Mouse (Mus musculus) spleen, adult 2 months (tissue): Measurements from ENCODE around the gene 4930426L09Rik.

Experiments
- CTCF ChIP-seq: fragments of 200-500 bp; IDR thresholded peaks from 2 replicates; pipeline ENCODE4 v1.5.1; 2011; ENCODE audit warnings: mild to moderate bottlenecking, inconsistent platforms; ENCODE audit not compliant: insufficient read depth, insufficient read length, insufficient replicate concordance; ENCODE audit errors: extremely low read depth
- POLR2A ChIP-seq: fragments of 200-500 bp; IDR thresholded peaks from 2 replicates; pipeline ENCODE4 v1.6.1; 2011; ENCODE audit warnings: low read depth, low read length, inconsistent platforms

- TF ChIP-seq CTCF: no peak
- TF ChIP-seq POLR2A: no peak
Observed at GRCm38 (mm10) chr2:19018034-19018433, 19.9 kb downstream of the 4930426L09Rik start.
